Mouse (Mus musculus) liver, embryonic 16.5 days (tissue): ENCODE results near the gene Lipc. TPM values are rescaled to one million over a fixed set of nuclear protein-coding genes. Genes with fewer than 3 reads are reported as not detected.

Experiments used
- ATAC-seq: fragments of 200-750 bp; cut with Nextera tagmentation; 2 replicates; pipeline ENCODE4 v1.8.0; 2017; ENCODE audit warnings: low read depth, mild to moderate bottlenecking, moderate number of reproducible peaks, moderate library complexity
- H3K27ac ChIP-seq: fragments of 300-500 bp; sonication (generic); 2 replicates; pipeline ENCODE4 v1.5.1; 2014; ENCODE audit warnings: mild to moderate bottlenecking, low read length
- H3K27me3 ChIP-seq: fragments of 300-500 bp; sonication (generic); 2 replicates; pipeline ENCODE4 v1.6.1; 2014; ENCODE audit warnings: low read depth, low read length, mixed read lengths; ENCODE audit not compliant: control insufficient read depth, insufficient read depth
- H3K36me3 ChIP-seq: fragments of 300-500 bp; sonication (generic); 2 replicates; pipeline ENCODE4 v1.6.1; 2014; ENCODE audit warnings: mild to moderate bottlenecking; ENCODE audit not compliant: control insufficient read depth, insufficient read depth
- H3K4me1 ChIP-seq: fragments of 300-500 bp; sonication (generic); 2 replicates; pipeline ENCODE4 v1.6.1; 2014; ENCODE audit warnings: low read depth, low read length, mixed read lengths; ENCODE audit not compliant: control insufficient read depth
- H3K4me2 ChIP-seq: fragments of 300-500 bp; sonication (generic); 2 replicates; pipeline ENCODE4 v1.6.1; 2014; ENCODE audit warnings: low read depth, low read length, mixed read lengths
- H3K4me3 ChIP-seq: fragments of 300-500 bp; sonication (generic); 2 replicates; pipeline ENCODE4 v1.5.1; 2014; ENCODE audit warnings: low read depth, mild to moderate bottlenecking, low read length
- H3K9ac ChIP-seq: fragments of 300-500 bp; sonication (generic); 2 replicates; pipeline ENCODE4 v1.6.1; 2014; ENCODE audit warnings: low read depth, low read length
- H3K9me3 ChIP-seq: fragments of 300-500 bp; sonication (generic); replicated peaks from 2 replicates; pipeline ENCODE4 v1.6.1; 2016; ENCODE audit warnings: low read length; ENCODE audit not compliant: control insufficient read depth
- WGBS: fragments of 180-500 bp; shearing (Covaris S2); extraction: QIAGEN DNeasy Blood & Tissue Kit; methylation state at CpG from one replicate; pipeline ENCODE4 v1.1.7; 2014; ENCODE audit not compliant: insufficient replicate concordance; 5-methylcytosine and 5-hydroxymethylcytosine counted together
- polyA plus RNA-seq: library from polyadenylated mRNA; unstranded; fragments of >200 nt; fragmentation: Nextera tagmentation; extraction: Ambion mirVana; gene quantifications from 2 replicates; pipeline ENCODE4 v1.2.1, GENCODE M21; 2015

Gene Lipc
- polyA plus RNA-seq, 1 experiment from 2014 or later: 45.9 TPM

DNA sequence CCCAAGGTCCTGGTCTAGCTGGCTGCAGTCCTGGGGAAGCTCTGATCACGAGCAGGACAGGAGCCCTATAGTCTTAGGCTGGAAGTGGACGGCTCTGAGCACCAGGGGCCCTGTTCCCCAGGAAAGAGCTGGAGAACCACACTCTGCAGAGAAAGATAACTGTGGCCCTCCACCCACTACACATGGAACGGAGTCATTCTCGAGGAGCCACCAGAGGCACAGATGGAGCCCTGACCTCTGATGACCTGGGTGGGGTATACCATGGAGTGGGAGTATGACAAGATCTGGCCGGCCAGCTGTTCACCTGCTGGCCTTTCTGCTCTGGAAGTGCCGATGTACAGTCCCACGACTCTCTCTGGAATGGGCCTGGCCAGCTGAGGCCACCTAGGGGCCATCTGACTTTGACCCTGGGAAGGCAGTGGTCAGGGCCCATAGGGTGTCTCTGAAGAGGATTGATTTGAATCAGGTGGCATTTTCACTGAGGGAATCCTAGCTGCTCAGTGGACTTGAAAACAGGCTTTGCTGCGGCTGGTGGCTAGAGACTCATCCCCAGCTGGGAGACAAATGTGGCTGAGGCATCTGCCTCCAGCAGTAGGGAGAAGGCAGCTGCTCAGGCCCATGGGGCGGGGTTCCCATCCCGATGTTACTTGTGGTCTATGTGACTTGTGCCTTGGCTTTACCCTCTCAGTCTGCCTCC, 37.2 kb downstream of the Lipc start:
- Histone ChIP-seq H3K4me1 (peaks cover 57% of the 10 kb centered on the region), H3K4me2 (peak overlapping the region; percentile 49), H3K9ac (peak overlapping the region; percentile 51), H3K9me3 (no peaks in the 10 kb centered on the region), H3K27ac (peak overlapping the region; percentile 87), H3K36me3 (no peaks in the 10 kb centered on the region), H3K27me3 (no peaks in the 10 kb centered on the region), H3K4me3 (no peak overlapping the region)
- WGBS: 33% methylated on average over 10 of the region's 10 CpGs
- ATAC-seq: peak; percentile 95

DNA sequence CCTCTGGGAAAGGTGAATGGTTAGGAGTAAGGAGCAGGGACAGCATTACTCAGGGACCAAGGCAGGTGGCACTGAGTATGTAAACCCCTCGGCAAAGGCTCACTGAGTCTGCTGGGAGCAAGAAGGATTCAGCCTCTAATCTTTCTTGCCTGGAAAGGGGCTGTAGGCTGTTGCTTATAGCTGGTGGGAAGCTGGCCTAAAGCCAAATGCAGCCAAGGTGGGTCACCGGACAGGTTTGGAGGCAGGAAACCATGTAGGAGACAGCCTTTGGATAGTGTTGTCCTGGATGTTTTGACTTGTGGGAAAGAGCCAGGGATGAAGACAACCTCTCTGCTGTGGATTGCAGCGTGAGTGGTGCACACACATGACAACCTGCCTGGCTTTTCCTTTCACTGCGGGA, 40.9 kb downstream of the Lipc start:
- H3K4me3 ChIP-seq: no peak overlapping the region
- H3K9me3 ChIP-seq: no peaks in the 10 kb centered on the region
- peaks cover 40% of the 10 kb centered on the region for H3K4me1 ChIP-seq
- no peak overlapping the region for H3K9ac ChIP-seq
- 77% methylated on average over 4 of the region's 4 CpGs for WGBS
- ATAC-seq: no peak
- no peaks in the 10 kb centered on the region for H3K27me3 ChIP-seq
- H3K36me3 ChIP-seq: no peaks in the 10 kb centered on the region
- no peak overlapping the region for H3K4me2 ChIP-seq
- no peak overlapping the region for H3K27ac ChIP-seq

DNA sequence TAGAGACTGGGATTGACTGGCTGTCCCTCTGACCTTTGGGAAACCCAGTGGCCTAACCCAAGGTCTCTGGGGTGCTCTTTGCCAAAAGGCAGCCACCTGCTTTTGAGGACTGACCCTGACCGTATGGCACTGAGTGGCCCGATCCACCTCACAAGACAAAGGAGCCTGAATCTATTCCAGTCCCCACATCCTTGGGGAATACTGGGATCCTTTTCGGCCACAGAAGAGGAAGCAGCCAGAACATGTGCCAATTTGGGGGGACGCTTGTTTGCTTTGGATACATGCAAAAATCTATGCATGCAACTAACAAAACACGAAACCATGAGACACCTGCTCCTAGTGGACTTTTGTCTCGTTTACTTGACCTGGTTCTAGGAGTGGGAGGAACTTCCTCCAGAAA, 41.7 kb downstream of the Lipc start:
- H3K4me1 ChIP-seq: peaks cover 32% of the 10 kb centered on the region
- H3K27me3 ChIP-seq: no peaks in the 10 kb centered on the region
- H3K27ac ChIP-seq: no peak overlapping the region
- no peaks in the 10 kb centered on the region for H3K9me3 ChIP-seq
- 62% methylated on average over 6 of the region's 6 CpGs for WGBS
- no peak overlapping the region for H3K4me2 ChIP-seq
- no peak overlapping the region for H3K4me3 ChIP-seq
- no peaks in the 10 kb centered on the region for H3K36me3 ChIP-seq
- no peak overlapping the region for H3K9ac ChIP-seq
- no peak for ATAC-seq

DNA sequence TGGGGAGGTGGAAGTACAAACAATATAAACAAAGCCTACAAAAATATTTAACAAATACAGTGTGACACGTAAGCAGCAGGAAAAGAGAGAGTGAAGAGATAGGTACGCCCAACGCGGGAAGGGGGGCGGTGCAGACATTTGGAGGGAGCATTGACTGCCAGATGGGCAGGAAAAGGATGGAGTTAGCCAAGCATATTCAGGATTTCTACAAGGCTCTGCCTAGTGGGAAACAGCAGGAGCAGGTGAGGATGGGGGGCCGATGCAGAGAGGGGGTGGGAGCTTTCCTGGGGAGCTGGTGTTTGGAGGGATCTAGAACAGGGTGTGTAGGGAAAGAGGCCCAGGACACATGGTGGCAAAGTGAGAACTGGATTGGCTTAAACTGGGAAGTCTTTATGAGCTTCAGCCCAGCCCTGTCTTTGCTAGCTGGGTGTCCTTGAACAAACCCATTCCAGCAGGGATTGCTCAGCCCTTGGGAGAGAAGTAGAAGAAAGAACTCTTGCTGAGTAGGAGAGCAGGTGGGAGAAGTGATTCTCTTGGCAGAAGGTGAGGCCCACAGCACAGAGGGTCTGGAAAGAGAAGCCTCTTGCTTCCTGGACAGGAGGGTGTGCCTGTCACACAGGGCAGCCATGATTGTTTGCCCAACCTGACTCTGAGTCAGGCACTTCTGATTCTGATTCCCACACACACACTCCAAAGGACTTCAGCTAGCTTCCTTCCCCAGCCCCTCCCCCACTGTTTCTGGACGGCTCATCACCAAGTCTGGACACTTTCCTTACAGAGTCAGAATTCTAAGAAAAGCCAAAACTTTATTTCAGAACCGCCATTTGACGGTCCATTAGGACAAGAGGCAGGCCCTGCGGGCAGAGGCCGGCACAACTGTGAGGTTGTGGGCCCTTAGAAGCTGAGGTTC, 49.0 kb downstream of the Lipc start:
- H3K36me3 ChIP-seq: no peaks in the 10 kb centered on the region
- H3K27me3 ChIP-seq: no peaks in the 10 kb centered on the region
- no peak overlapping the region for H3K4me3 ChIP-seq
- no peak overlapping the region for H3K4me2 ChIP-seq
- H3K9ac ChIP-seq: no peak overlapping the region
- no peak for ATAC-seq
- H3K4me1 ChIP-seq: no peaks in the 10 kb centered on the region
- WGBS: 82% methylated on average over 11 of the region's 11 CpGs
- no peak overlapping the region for H3K27ac ChIP-seq
- no peaks in the 10 kb centered on the region for H3K9me3 ChIP-seq

DNA sequence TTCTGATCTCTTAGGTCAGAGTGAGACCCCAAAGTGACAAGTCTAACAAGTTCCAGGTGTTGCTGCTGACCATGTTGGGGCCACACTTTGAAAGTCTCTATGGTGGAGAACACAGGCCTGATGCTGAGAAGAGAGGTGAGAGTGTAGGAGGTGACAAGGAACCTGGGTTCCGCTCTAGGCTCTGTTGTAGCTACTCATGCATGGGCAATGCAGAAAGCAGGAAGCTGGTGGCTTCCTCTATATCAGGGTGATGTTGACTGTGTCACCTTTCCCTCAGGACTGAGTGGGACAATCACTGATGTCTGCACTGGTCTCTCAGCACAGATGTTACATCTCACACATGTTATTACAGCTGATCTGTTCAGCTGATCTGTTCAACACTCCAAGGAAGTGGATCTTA, 57.8 kb downstream of the Lipc start:
- H3K4me3 ChIP-seq: no peak overlapping the region
- no peaks in the 10 kb centered on the region for H3K27me3 ChIP-seq
- ATAC-seq: no peak
- H3K9me3 ChIP-seq: no peaks in the 10 kb centered on the region
- H3K4me2 ChIP-seq: no peak overlapping the region
- H3K4me1 ChIP-seq: peaks cover 49% of the 10 kb centered on the region
- 86% methylated on average over 1 of the region's 1 CpGs for WGBS
- no peaks in the 10 kb centered on the region for H3K36me3 ChIP-seq
- H3K27ac ChIP-seq: no peak overlapping the region
- H3K9ac ChIP-seq: no peak overlapping the region

DNA sequence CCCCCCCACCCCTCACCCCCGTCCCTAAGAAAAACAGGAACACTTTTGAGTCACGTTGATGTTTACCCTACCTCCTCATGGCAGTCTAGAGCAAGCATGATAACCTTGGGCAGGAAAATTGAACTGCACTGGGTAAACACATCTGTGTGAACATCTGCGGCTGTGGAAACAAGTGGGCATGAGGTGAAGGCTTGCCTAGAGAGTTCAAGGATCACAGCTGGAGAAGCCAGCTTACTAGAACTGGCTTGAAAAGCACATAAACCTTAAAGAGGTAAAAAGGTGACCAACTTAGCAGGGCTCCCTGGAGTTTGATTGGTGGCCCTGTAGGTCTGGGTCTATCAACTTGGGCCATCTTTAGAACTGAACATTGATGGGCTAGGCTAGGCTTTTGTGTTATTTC, 58.5 kb downstream of the Lipc start:
- H3K27ac ChIP-seq: no peak overlapping the region
- 52% methylated on average over 3 of the region's 3 CpGs for WGBS
- peaks cover 53% of the 10 kb centered on the region for H3K4me1 ChIP-seq
- H3K4me2 ChIP-seq: no peak overlapping the region
- no peak for ATAC-seq
- no peaks in the 10 kb centered on the region for H3K36me3 ChIP-seq
- H3K9ac ChIP-seq: no peak overlapping the region
- no peak overlapping the region for H3K4me3 ChIP-seq
- no peaks in the 10 kb centered on the region for H3K9me3 ChIP-seq
- no peaks in the 10 kb centered on the region for H3K27me3 ChIP-seq

DNA sequence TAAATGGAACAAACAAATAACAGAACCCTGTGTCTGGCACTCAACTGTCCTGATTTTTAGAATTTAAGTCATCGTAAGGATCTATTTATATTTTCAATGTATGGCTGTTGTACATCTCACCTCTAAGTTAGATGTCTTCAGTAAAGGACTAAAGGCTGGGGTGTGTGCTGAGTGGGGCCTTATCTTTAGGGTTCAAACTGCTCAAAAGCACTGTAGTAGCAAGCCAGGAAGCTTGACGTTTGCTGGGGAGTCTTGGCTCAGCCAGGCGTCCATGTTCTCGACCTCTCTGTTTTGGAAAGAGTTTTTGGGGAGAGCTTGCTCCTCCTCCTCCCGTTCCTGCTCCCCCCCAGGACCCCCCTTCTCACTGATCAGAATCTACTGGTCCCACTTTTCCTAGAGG, 59.4 kb downstream of the Lipc start:
- WGBS: 43% methylated on average over 5 of the region's 5 CpGs
- H3K27me3 ChIP-seq: no peaks in the 10 kb centered on the region
- H3K4me2 ChIP-seq: peak overlapping the region; percentile 19
- peak; percentile 85 for ATAC-seq
- H3K4me3 ChIP-seq: no peak overlapping the region
- H3K9me3 ChIP-seq: no peaks in the 10 kb centered on the region
- peaks cover 53% of the 10 kb centered on the region for H3K4me1 ChIP-seq
- H3K9ac ChIP-seq: peak overlapping the region; percentile 41
- H3K27ac ChIP-seq: peak overlapping the region; percentile 68
- no peaks in the 10 kb centered on the region for H3K36me3 ChIP-seq

DNA sequence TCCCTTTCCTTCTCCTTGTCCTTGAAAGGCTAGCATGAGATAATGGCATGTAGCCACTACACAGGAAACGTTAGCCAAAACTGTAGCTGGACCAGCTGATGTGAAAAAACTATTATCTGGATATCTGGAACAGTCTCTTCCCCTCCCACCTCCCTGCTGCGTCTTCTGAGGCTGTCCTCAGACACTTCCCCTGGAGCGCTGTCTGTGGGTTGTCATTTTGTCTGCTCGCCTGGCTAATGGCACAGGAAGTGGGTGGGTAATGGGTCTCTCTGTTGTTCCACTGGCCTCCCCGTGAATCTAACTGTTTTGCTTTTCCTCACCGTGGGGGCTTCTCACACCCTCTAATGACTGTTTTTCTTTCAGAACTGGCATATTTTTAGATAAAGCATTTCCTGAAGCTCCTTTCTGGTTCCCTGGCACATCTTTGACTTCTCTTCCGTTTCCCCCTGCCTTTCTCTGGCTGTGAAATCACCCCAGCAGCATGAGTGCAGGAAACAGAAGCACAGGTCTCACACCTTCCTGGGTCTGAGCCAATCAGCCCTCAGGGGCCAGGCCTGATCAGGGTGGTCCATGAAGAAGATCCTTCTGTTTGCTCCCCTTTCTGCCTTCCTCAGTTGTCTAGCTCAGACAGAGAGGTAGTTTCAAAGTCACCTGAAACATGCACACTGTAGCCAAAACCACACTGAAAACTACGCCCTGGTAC, 60.4 kb downstream of the Lipc start:
- ATAC-seq: no peak
- Histone ChIP-seq H3K27ac (peak overlapping the region; percentile 68), H3K4me3 (no peak overlapping the region), H3K9me3 (no peaks in the 10 kb centered on the region), H3K4me1 (peaks cover 53% of the 10 kb centered on the region), H3K27me3 (no peaks in the 10 kb centered on the region), H3K36me3 (no peaks in the 10 kb centered on the region), H3K9ac (peak overlapping the region; percentile 27), H3K4me2 (no peak overlapping the region)
- whole genome bisulfite sequencing: 23% methylated on average over 8 of the region's 8 CpGs
